Mouse (Mus musculus) forebrain, embryonic 11.5 days (tissue): ENCODE results near the gene Sap30bp. TPM values are rescaled to one million over a fixed set of nuclear protein-coding genes. Genes with fewer than 3 reads are reported as not detected.
A peak's percentile ranks its signal among the peaks of the same experiment; 100 is the strongest.

Source experiments
- ATAC-seq: fragments of 200-750 bp; cut with Nextera tagmentation; replicated peaks from 2 replicates; pipeline ENCODE4 v1.8.0; 2017; ENCODE audit warnings: moderate TSS enrichment; ENCODE audit not compliant: low FRiP score
- DNase-seq: peaks from one replicate; pipeline ENCODE4 v3.0.0-alpha.2; 2017; ENCODE audit warnings: low spot score
- H3K27ac ChIP-seq: fragments of 300-500 bp; sonication (generic); 2 replicates; pipeline ENCODE4 v1.5.1; 2014; ENCODE audit warnings: low read depth, low read length
- H3K27me3 ChIP-seq: fragments of 300-500 bp; sonication (generic); 2 replicates; pipeline ENCODE4 v1.6.1; 2014; ENCODE audit warnings: mild to moderate bottlenecking, low read length, mixed read lengths; ENCODE audit not compliant: control insufficient read depth, insufficient read depth
- H3K36me3 ChIP-seq: fragments of 300-500 bp; sonication (generic); 2 replicates; pipeline ENCODE4 v1.6.1; 2014; ENCODE audit warnings: mild to moderate bottlenecking, low read length, moderate library complexity, mixed read lengths; ENCODE audit not compliant: control insufficient read depth, insufficient read depth
- H3K4me1 ChIP-seq: fragments of 300-500 bp; sonication (generic); replicated peaks from 2 replicates; pipeline ENCODE4 v1.6.1; 2014; ENCODE audit warnings: low read length, mixed read lengths; ENCODE audit not compliant: control insufficient read depth, insufficient read depth
- H3K4me2 ChIP-seq: fragments of 300-500 bp; sonication (generic); 2 replicates; pipeline ENCODE4 v1.6.1; 2014; ENCODE audit warnings: low read depth, mild to moderate bottlenecking, low read length, moderate library complexity, mixed read lengths; ENCODE audit not compliant: severe bottlenecking
- H3K4me3 ChIP-seq: fragments of 300-500 bp; sonication (generic); 2 replicates; pipeline ENCODE4 v1.5.1; 2014; ENCODE audit warnings: low read depth, low read length
- H3K9ac ChIP-seq: fragments of 300-500 bp; sonication (generic); 2 replicates; pipeline ENCODE4 v1.6.1; 2014; ENCODE audit warnings: low read length
- H3K9me3 ChIP-seq: fragments of 300-500 bp; sonication (generic); 2 replicates; pipeline ENCODE4 v1.6.1; 2016; ENCODE audit warnings: low read length, mixed read lengths; ENCODE audit not compliant: control insufficient read depth
- WGBS: fragments of 180-500 bp; shearing (Covaris S2); extraction: QIAGEN DNeasy Blood & Tissue Kit; methylation state at CpG from one replicate; pipeline ENCODE4 v1.1.7; 2014; 5-methylcytosine and 5-hydroxymethylcytosine counted together
- polyA plus RNA-seq: library from polyadenylated mRNA; unstranded; fragments of >200 nt; fragmentation: Nextera tagmentation; extraction: Ambion mirVana; gene quantifications from 2 replicates; pipeline ENCODE4 v1.2.1, GENCODE M21; 2014

Sap30bp gene
- polyA plus RNA-seq, 1 experiment from 2014 or later = 55.2 TPM

GRCm38 (mm10) chr11:116011529-116012261, 78.6 kb downstream of the Sap30bp start:
- Histone ChIP-seq H3K36me3 (no peaks in the 10 kb centered on the region), H3K27ac (peak overlapping the region; percentile 48; the same call in 1 of the 2 replicates), H3K4me3 (peak overlapping the region; percentile 44), H3K4me2 (peak overlapping the region; percentile 78), H3K9me3 (no peaks in the 10 kb centered on the region), H3K4me1 (peaks cover 19% of the 10 kb centered on the region; the same call in 1 of the 2 replicates), H3K9ac (peak overlapping the region; percentile 73), H3K27me3 (no peaks in the 10 kb centered on the region)
- ATAC-seq (0 out of 2 replicates have a peak, but pooled peaks have one; percentile 13), DNase-seq (no peak)
- 19% methylated on average over 14 of the region's 14 CpGs for WGBS

GRCm38 (mm10) chr11:116012262-116012947, 79.3 kb downstream of the Sap30bp start, which contains the start of gene Galk1:
Gene Galk1 (minus strand): TSS chr11:116012719.
- Histone ChIP-seq H3K36me3 (no peaks in the 10 kb centered on the region), H3K9me3 (no peaks in the 10 kb centered on the region), H3K9ac (peak within 1 kb of the TSS; percentile 73), H3K4me3 (peak within 1 kb of the TSS; percentile 44), H3K4me1 (peaks cover 19% of the 10 kb centered on the region; the same call in 1 of the 2 replicates), H3K27ac (peak within 1 kb of the TSS; percentile 48), H3K4me2 (peak within 1 kb of the TSS; percentile 78), H3K27me3 (no peaks in the 10 kb centered on the region)
- DNase-seq = peak; percentile 96
- under 1% methylated on average over 55 of the region's 55 CpGs for WGBS
- ATAC-seq = peak; percentile 87

- no peak for DNase-seq
- Histone ChIP-seq H3K9ac (no peak overlapping the region), H3K4me1 (peaks cover 19% of the 10 kb centered on the region; the same call in 1 of the 2 replicates), H3K9me3 (no peaks in the 10 kb centered on the region), H3K4me2 (no peak overlapping the region), H3K27ac (no peak overlapping the region), H3K4me3 (no peak overlapping the region), H3K27me3 (no peaks in the 10 kb centered on the region), H3K36me3 (no peaks in the 10 kb centered on the region)
- 52% methylated on average over 8 of the region's 8 CpGs for WGBS
- no peak for ATAC-seq
Measured at GRCm38 (mm10) chr11:116014821-116015220, 81.7 kb downstream of the Sap30bp start.

Other genes with a start within 250 kb of the Sap30bp start
- 63.0 and 71.4 TPM in 2 replicates for gene Grb2, start 224.7 kb upstream of the Sap30bp start, polyA plus RNA-seq
- 25.9 and 28.9 TPM in 2 replicates for gene Tmem94, start 167.8 kb upstream of the Sap30bp start, polyA plus RNA-seq
- gene Caskin2, start 119.6 kb upstream of the Sap30bp start, polyA plus RNA-seq = 20.4 and 21.2 TPM in 2 replicates
- 29.4 and 33.4 TPM in 2 replicates for gene Tsen54, start 118.6 kb upstream of the Sap30bp start, polyA plus RNA-seq
- 3.9 and 5.5 TPM in 2 replicates for gene Llgl2, start 109.2 kb upstream of the Sap30bp start, polyA plus RNA-seq
- 0.16 TPM in 1 of 2 replicates, not detected in the other for gene Myo15b, start 74.9 kb upstream of the Sap30bp start, polyA plus RNA-seq
- gene Smim5, start 33.3 kb upstream of the Sap30bp start, polyA plus RNA-seq = 2.0 and 2.6 TPM in 2 replicates
- 0.72 and 0.95 TPM in 2 replicates for gene Smim6, start 21.3 kb upstream of the Sap30bp start, polyA plus RNA-seq
- 28.3 and 35.6 TPM in 2 replicates for gene Recql5, start 195 bp downstream of the Sap30bp start, polyA plus RNA-seq
- 0.57 and 0.72 TPM in 2 replicates for gene Itgb4, start 41.4 kb downstream of the Sap30bp start, polyA plus RNA-seq
- 142 and 151 TPM in 2 replicates for gene Galk1, start 79.4 kb downstream of the Sap30bp start, polyA plus RNA-seq
- gene H3f3b, start 94.7 kb downstream of the Sap30bp start, polyA plus RNA-seq = 1,836 and 1,931 TPM in 2 replicates
- 40.7 and 48.5 TPM in 2 replicates for gene Unk, start 97.0 kb downstream of the Sap30bp start, polyA plus RNA-seq
- gene Unc13d, start 144.7 kb downstream of the Sap30bp start, polyA plus RNA-seq = 1.6 and 2.2 TPM in 2 replicates
- gene Wbp2, start 153.7 kb downstream of the Sap30bp start, polyA plus RNA-seq = 100.0 and 111 TPM in 2 replicates
- gene Trim47, start 193.9 kb downstream of the Sap30bp start, polyA plus RNA-seq = 3.4 and 3.8 TPM in 2 replicates
- 1.8 and 1.9 TPM in 2 replicates for gene Trim65, start 197.8 kb downstream of the Sap30bp start, polyA plus RNA-seq
- 98.0 and 109 TPM in 2 replicates for gene Mrpl38, start 205.6 kb downstream of the Sap30bp start, polyA plus RNA-seq
- 52.8 and 60.3 TPM in 2 replicates for gene Fbf1, start 234.9 kb downstream of the Sap30bp start, polyA plus RNA-seq